Mouse (Mus musculus) limb, embryonic 11.5 days (tissue): ENCODE data around the gene Acap1. TPM values are rescaled to one million over a fixed set of nuclear protein-coding genes. Genes with fewer than 3 reads are reported as not detected.
A peak's percentile ranks its signal among the peaks of the same experiment; 100 is the strongest.

Experiments used
- ATAC-seq: fragments of 200-750 bp; cut with Nextera tagmentation; 2 replicates; pipeline ENCODE4 v1.8.0; 2017; ENCODE audit warnings: low read depth; ENCODE audit not compliant: insufficient number of reproducible peaks, low FRiP score, low TSS enrichment
- DNase-seq: peaks from one replicate; pipeline ENCODE4 v3.0.0-alpha.2; 2015; ENCODE audit warnings: low spot score
- H3K27ac ChIP-seq: fragments of 300-500 bp; sonication (generic); replicated peaks from 2 replicates; pipeline ENCODE4 v1.5.1; 2014; ENCODE audit warnings: low read depth, mild to moderate bottlenecking, low read length
- H3K27me3 ChIP-seq: fragments of 300-500 bp; sonication (generic); 2 replicates; pipeline ENCODE4 v1.6.1; 2014; ENCODE audit warnings: mild to moderate bottlenecking, low read length, mixed read lengths; ENCODE audit not compliant: control insufficient read depth, insufficient read depth
- H3K36me3 ChIP-seq: fragments of 300-500 bp; sonication (generic); 2 replicates; pipeline ENCODE4 v1.6.1; 2014; ENCODE audit warnings: mild to moderate bottlenecking, low read length, moderate library complexity, mixed read lengths; ENCODE audit not compliant: control insufficient read depth, insufficient read depth
- H3K4me1 ChIP-seq: fragments of 300-500 bp; sonication (generic); 2 replicates; pipeline ENCODE4 v1.6.1; 2014; ENCODE audit warnings: low read length, mixed read lengths; ENCODE audit not compliant: control insufficient read depth, insufficient read depth
- H3K4me2 ChIP-seq: fragments of 300-500 bp; sonication (generic); 2 replicates; pipeline ENCODE4 v1.6.1; 2014; ENCODE audit warnings: low read depth, mild to moderate bottlenecking, moderate library complexity; ENCODE audit not compliant: severe bottlenecking
- H3K4me3 ChIP-seq: fragments of 300-500 bp; sonication (generic); 2 replicates; pipeline ENCODE4 v1.5.1; 2014; ENCODE audit warnings: low read depth, low read length
- H3K9ac ChIP-seq: fragments of 300-500 bp; sonication (generic); 2 replicates; pipeline ENCODE4 v1.6.1; 2014; ENCODE audit warnings: mild to moderate bottlenecking, low read length
- H3K9me3 ChIP-seq: fragments of 300-500 bp; sonication (generic); 2 replicates; pipeline ENCODE4 v1.6.1; 2016; ENCODE audit warnings: low read length; ENCODE audit not compliant: control insufficient read depth
- WGBS: fragments of 180-500 bp; shearing (Covaris S2); extraction: QIAGEN DNeasy Blood & Tissue Kit; methylation state at CpG from one replicate; pipeline ENCODE4 v1.1.7; 2014; 5-methylcytosine and 5-hydroxymethylcytosine counted together
- polyA plus RNA-seq: library from polyadenylated mRNA; unstranded; fragments of >200 nt; fragmentation: Nextera tagmentation; extraction: Ambion mirVana; gene quantifications from 2 replicates; pipeline ENCODE4 v1.2.1, GENCODE M21; 2014

Gene Acap1
- polyA plus RNA-seq, 1 experiment from 2014 or later, result 0.72 TPM

GRCm38 (mm10) chr11:69913554-69914371 is 18.4 kb upstream of the Acap1 start, which contains the start of gene Gps2:
Gene Gps2, plus strand, starts transcription at chr11:69913888.
- ATAC-seq, result peak; percentile 74

GRCm38 (mm10) chr11:69912716-69913530 is 17.6 kb upstream of the Acap1 start:
- H3K9ac ChIP-seq, result peak overlapping the region; percentile 88; the same call in 1 of the 2 replicates
- no peaks in the 10 kb centered on the region for H3K9me3 ChIP-seq
- H3K4me2 ChIP-seq, result peak overlapping the region; percentile 96
- H3K27ac ChIP-seq, result no peak overlapping the region
- peaks cover 14% of the 10 kb centered on the region for H3K4me1 ChIP-seq
- DNase-seq, result no peak
- H3K36me3 ChIP-seq, result peaks cover 53% of the 10 kb centered on the region
- peak overlapping the region; percentile 95 for H3K4me3 ChIP-seq
- 76% methylated on average over 15 of the region's 15 CpGs for WGBS
- ATAC-seq, result no peak
- no peaks in the 10 kb centered on the region for H3K27me3 ChIP-seq

More at GRCm38 (mm10) chr11:69913554-69914371, 18.4 kb upstream of the Acap1 start, which contains the start of gene Gps2:
- peaks cover 14% of the 10 kb centered on the region for H3K4me1 ChIP-seq
- H3K9me3 ChIP-seq, result no peaks in the 10 kb centered on the region
- WGBS, result 2% methylated on average over 61 of the region's 61 CpGs
- peak; percentile 94 for DNase-seq
- H3K4me3 ChIP-seq, result peak within 1 kb of the TSS; percentile 95
- peak within 1 kb of the TSS; percentile 88 for H3K9ac ChIP-seq
- H3K27me3 ChIP-seq, result no peaks in the 10 kb centered on the region
- peak within 1 kb of the TSS; percentile 96 for H3K4me2 ChIP-seq
- H3K36me3 ChIP-seq, result peaks cover 50% of the 10 kb centered on the region
- peak within 1 kb of the TSS; percentile 83 for H3K27ac ChIP-seq

- H3K4me2 ChIP-seq, result no peak overlapping the region
- no peak overlapping the region for H3K9ac ChIP-seq
- no peak for DNase-seq
- H3K36me3 ChIP-seq, result peaks cover 51% of the 10 kb centered on the region
- ATAC-seq, result no peak
- no peaks in the 10 kb centered on the region for H3K9me3 ChIP-seq
- no peak overlapping the region for H3K27ac ChIP-seq
- 97% methylated on average over 6 of the region's 6 CpGs for WGBS
- peaks cover 14% of the 10 kb centered on the region for H3K4me1 ChIP-seq
- H3K4me3 ChIP-seq, result no peak overlapping the region
- no peaks in the 10 kb centered on the region for H3K27me3 ChIP-seq
These were observed 16.4 kb upstream of the Acap1 start for GRCm38 (mm10) chr11:69911701-69912100.

GRCm38 (mm10) chr11:69910781-69911560 is 15.6 kb upstream of the Acap1 start:
- Histone ChIP-seq H3K4me3 (no peak overlapping the region), H3K9me3 (no peaks in the 10 kb centered on the region), H3K36me3 (peaks cover 53% of the 10 kb centered on the region), H3K27me3 (no peaks in the 10 kb centered on the region), H3K4me1 (peaks cover 14% of the 10 kb centered on the region), H3K27ac (no peak overlapping the region), H3K9ac (no peak overlapping the region), H3K4me2 (no peak overlapping the region)
- DNase-seq, result no peak
- WGBS, result 91% methylated on average over 17 of the region's 17 CpGs
- no peak for ATAC-seq

GRCm38 (mm10) chr11:69910177-69910576 is 14.8 kb upstream of the Acap1 start:
- WGBS, result 92% methylated on average over 8 of the region's 8 CpGs
- no peak for ATAC-seq
- H3K4me3 ChIP-seq, result no peak overlapping the region
- no peaks in the 10 kb centered on the region for H3K27me3 ChIP-seq
- peaks cover 11% of the 10 kb centered on the region for H3K4me1 ChIP-seq
- H3K27ac ChIP-seq, result no peak overlapping the region
- peaks cover 56% of the 10 kb centered on the region for H3K36me3 ChIP-seq
- no peak overlapping the region for H3K9ac ChIP-seq
- no peaks in the 10 kb centered on the region for H3K9me3 ChIP-seq
- DNase-seq, result no peak
- H3K4me2 ChIP-seq, result no peak overlapping the region

- WGBS, result 91% methylated on average over 5 of the region's 5 CpGs
- H3K4me3 ChIP-seq, result no peak overlapping the region
- H3K27me3 ChIP-seq, result no peaks in the 10 kb centered on the region
- no peak overlapping the region for H3K27ac ChIP-seq
- no peaks in the 10 kb centered on the region for H3K9me3 ChIP-seq
- H3K9ac ChIP-seq, result no peak overlapping the region
- ATAC-seq, result no peak
- DNase-seq, result no peak
- peaks cover 6% of the 10 kb centered on the region; the same call in 1 of the 2 replicates for H3K4me1 ChIP-seq
- H3K36me3 ChIP-seq, result peaks cover 61% of the 10 kb centered on the region
- H3K4me2 ChIP-seq, result no peak overlapping the region
These were observed 13.8 kb upstream of the Acap1 start for GRCm38 (mm10) chr11:69909174-69909573.

- DNase-seq, result no peak
- ATAC-seq, result no peak
- Histone ChIP-seq H3K27ac (no peak overlapping the region), H3K9ac (no peak overlapping the region), H3K4me2 (no peak overlapping the region), H3K36me3 (peaks cover 67% of the 10 kb centered on the region), H3K9me3 (no peaks in the 10 kb centered on the region), H3K27me3 (no peaks in the 10 kb centered on the region), H3K4me3 (no peak overlapping the region), H3K4me1 (peaks cover 6% of the 10 kb centered on the region; the same call in 1 of the 2 replicates)
- 95% methylated on average over 11 of the region's 11 CpGs for WGBS
These were observed 13.3 kb upstream of the Acap1 start for GRCm38 (mm10) chr11:69908645-69909044.

GRCm38 (mm10) chr11:69904311-69904710 is 9.0 kb upstream of the Acap1 start:
- no peaks in the 10 kb centered on the region for H3K9me3 ChIP-seq
- H3K27me3 ChIP-seq, result no peaks in the 10 kb centered on the region
- peaks cover 16% of the 10 kb centered on the region for H3K4me1 ChIP-seq
- 94% methylated on average over 9 of the region's 9 CpGs for WGBS
- no peak overlapping the region for H3K4me3 ChIP-seq
- H3K27ac ChIP-seq, result no peak overlapping the region
- H3K4me2 ChIP-seq, result no peak overlapping the region
- peaks cover 43% of the 10 kb centered on the region for H3K36me3 ChIP-seq
- no peak overlapping the region for H3K9ac ChIP-seq
- no peak for ATAC-seq
- no peak for DNase-seq
